Mouse (Mus musculus): ENCODE results near the gene Hist1h1e.

- TF ChIP-seq CTCF (IDR thresholded peaks at IDR 0.05; ENCODE audit: insufficient read depth, low read depth, low read length) (no peak), POLR2A (IDR thresholded peaks at IDR 0.05; ENCODE audit: insufficient read depth, low read depth, low read length) (no peak)
Measured at GRCm38 (mm10) chr13:23576906-23577639, 45.3 kb downstream of the Hist1h1e start.

Data from olfactory bulb, adult 2 months (tissue).